Mouse (Mus musculus) C2C12 (cell line): Measurements from ENCODE around the gene Mapk6. TPM values are rescaled to one million over a fixed set of nuclear protein-coding genes. Genes with fewer than 3 reads are reported as not detected.
A peak's percentile ranks its signal among the peaks of the same experiment; 100 is the strongest.

Experiments used
- H3K27me3 ChIP-seq: one replicate; pipeline ENCODE4 v1.6.1; 2011; ENCODE audit not compliant: control insufficient read depth, insufficient read depth, insufficient read length
- H3K36me3 ChIP-seq: one replicate; pipeline ENCODE4 v1.6.1; 2011; ENCODE audit not compliant: control insufficient read depth, insufficient read depth
- H3K4me3 ChIP-seq: one replicate; pipeline ENCODE4 v1.5.1; 2011; ENCODE audit warnings: mild to moderate bottlenecking, control low read depth; ENCODE audit not compliant: poor library complexity, insufficient read depth, severe bottlenecking
- H3K79me2 ChIP-seq: one replicate; pipeline ENCODE4 v1.6.1; 2011; ENCODE audit not compliant: control insufficient read depth, insufficient read depth
- H3K79me3 ChIP-seq: one replicate; pipeline ENCODE4 v1.6.1; 2011; ENCODE audit warnings: low read depth, control low read depth
- H3ac ChIP-seq: one replicate; pipeline ENCODE3; 2011; ENCODE audit warnings: low read depth; ENCODE audit not compliant: control insufficient read depth, insufficient read length
- CEBPB ChIP-seq: IDR thresholded peaks from one replicate; pipeline ENCODE4 v1.6.1; 2011; ENCODE audit warnings: low read depth, mild to moderate bottlenecking, control low read depth, moderate library complexity
- CTCF ChIP-seq: IDR thresholded peaks from one replicate; pipeline ENCODE4 v1.5.1; 2011; ENCODE audit not compliant: control insufficient read depth, insufficient read depth, insufficient read length
- FOSL1 ChIP-seq: IDR thresholded peaks from one replicate; pipeline ENCODE4 v1.8.0; 2011; ENCODE audit warnings: mild to moderate bottlenecking, low read length; ENCODE audit not compliant: poor library complexity, insufficient read depth, severe bottlenecking
- MAX ChIP-seq: IDR thresholded peaks from one replicate; pipeline ENCODE4 v1.6.1; 2011; ENCODE audit warnings: mild to moderate bottlenecking, control low read depth
- MYOD1 ChIP-seq: IDR thresholded peaks from one replicate; pipeline ENCODE4 v1.6.1; 2011; ENCODE audit warnings: low read depth; ENCODE audit not compliant: control insufficient read depth, insufficient read length
- MYOG ChIP-seq: IDR thresholded peaks from one replicate; pipeline ENCODE4 v1.6.1; 2011; ENCODE audit not compliant: control insufficient read depth, insufficient read length; ENCODE audit errors: extremely low read depth
- USF1 ChIP-seq: IDR thresholded peaks from one replicate; pipeline ENCODE4 v1.6.1; 2011; ENCODE audit warnings: low read depth, mild to moderate bottlenecking, control low read depth, moderate library complexity
- polyA plus RNA-seq: library from polyadenylated mRNA; unstranded; fragments of >200 nt; fragmentation: generic; extraction: Trizol; gene quantifications from one replicate; pipeline ENCODE4 v1.2.1, GENCODE M21; 2012; ENCODE audit warnings: missing spikeins

The Mapk6 gene
- polyA plus RNA-seq, 1 experiment, result 44.8 TPM

- TF ChIP-seq MYOD1, result no peak
- TF ChIP-seq FOSL1, result no peak
- no peak for TF ChIP-seq CTCF
- TF ChIP-seq USF1, result no peak
- no peak for TF ChIP-seq MYOG
- TF ChIP-seq CEBPB, result no peak
- TF ChIP-seq MAX, result no peak
- Histone ChIP-seq H3K79me2 (peaks cover 59% of the 10 kb centered on the region), H3K4me3 (no peak overlapping the region), H3K79me3 (peaks cover 46% of the 10 kb centered on the region), H3ac (no peak overlapping the region), H3K36me3 (peaks cover 86% of the 10 kb centered on the region), H3K27me3 (no peaks in the 10 kb centered on the region)
Observed at GRCm38 (mm10) chr9:75393251-75393650, 16.6 kb downstream of the Mapk6 start.

GRCm38 (mm10) chr9:75385218-75385974 is 24.4 kb downstream of the Mapk6 start:
- Histone ChIP-seq H3K36me3 (peaks cover 39% of the 10 kb centered on the region), H3K79me3 (no peaks in the 10 kb centered on the region), H3ac (no peak overlapping the region), H3K79me2 (no peaks in the 10 kb centered on the region), H3K4me3 (no peak overlapping the region), H3K27me3 (no peaks in the 10 kb centered on the region)
- TF ChIP-seq CTCF, result no peak
- no peak for TF ChIP-seq CEBPB
- TF ChIP-seq USF1, result no peak

DNA sequence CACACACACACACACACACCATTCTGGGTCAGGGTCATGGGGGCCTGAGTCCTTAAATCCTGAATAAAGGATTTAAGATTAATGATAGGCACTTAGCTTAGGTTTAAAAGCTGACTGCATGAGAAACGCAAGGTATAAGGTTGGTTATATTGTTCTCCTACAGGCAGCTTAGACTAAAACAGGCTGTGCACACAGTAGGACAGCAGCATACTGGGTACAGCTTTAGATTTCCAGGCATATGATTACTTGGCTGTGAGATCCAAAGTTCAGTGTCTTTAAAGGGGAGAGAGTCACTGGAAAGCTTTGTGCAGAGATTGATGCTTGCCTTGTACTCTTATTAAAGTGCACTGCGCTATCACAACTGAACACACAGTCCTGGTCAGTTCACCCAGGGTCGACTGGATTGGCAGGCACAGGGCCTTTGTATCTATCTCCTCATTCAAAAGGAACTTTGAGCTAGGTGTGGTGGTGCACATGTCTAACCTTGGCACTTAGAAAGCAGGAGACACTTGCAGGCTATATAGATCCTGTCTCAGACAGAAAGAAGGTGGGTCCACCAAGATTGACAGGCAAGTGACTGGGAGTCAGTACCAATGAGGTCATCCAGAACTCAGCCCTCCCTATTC is 25.4 kb downstream of the Mapk6 start:
- Histone ChIP-seq H3K27me3 (no peaks in the 10 kb centered on the region), H3K36me3 (peaks cover 30% of the 10 kb centered on the region), H3K79me3 (no peaks in the 10 kb centered on the region), H3K79me2 (no peaks in the 10 kb centered on the region), H3ac (no peak overlapping the region), H3K4me3 (no peak overlapping the region)
- no peak for TF ChIP-seq CEBPB
- no peak for TF ChIP-seq MYOG
- TF ChIP-seq MYOD1, result no peak
- TF ChIP-seq MAX, result no peak
- TF ChIP-seq FOSL1, result no peak
- TF ChIP-seq CTCF, result no peak
- TF ChIP-seq USF1, result no peak

GRCm38 (mm10) chr9:75383785-75384184 is 26.0 kb downstream of the Mapk6 start:
- no peaks in the 10 kb centered on the region for H3K79me2 ChIP-seq
- TF ChIP-seq CEBPB, result no peak
- TF ChIP-seq CTCF, result no peak
- TF ChIP-seq MYOG, result no peak
- no peak for TF ChIP-seq USF1
- TF ChIP-seq FOSL1, result no peak

DNA sequence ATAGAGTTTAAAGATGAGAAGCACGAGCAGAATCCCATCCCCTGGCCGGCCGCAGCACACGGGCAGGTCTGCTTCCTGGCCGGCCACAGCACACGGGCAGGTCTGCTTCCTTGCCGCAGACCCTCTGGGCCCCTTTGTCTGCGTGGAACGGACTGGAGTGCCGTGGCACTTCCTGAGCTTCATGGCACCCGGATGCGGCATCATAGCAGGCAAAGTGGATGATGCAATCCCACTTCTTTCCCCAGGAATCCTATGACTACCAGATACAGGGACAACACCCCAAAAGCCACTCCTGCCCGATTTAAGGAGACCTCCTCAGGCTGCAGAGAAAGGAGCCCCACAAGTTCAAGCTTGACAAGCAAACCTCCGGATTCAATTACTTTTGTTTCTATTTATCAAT is 27.0 kb downstream of the Mapk6 start:
- Histone ChIP-seq H3K27me3 (no peaks in the 10 kb centered on the region), H3ac (no peak overlapping the region), H3K4me3 (no peak overlapping the region), H3K36me3 (peaks cover 19% of the 10 kb centered on the region), H3K79me2 (no peaks in the 10 kb centered on the region), H3K79me3 (no peaks in the 10 kb centered on the region)
- TF ChIP-seq CTCF, result no peak
- peak; percentile 7 for TF ChIP-seq CEBPB

More at GRCm38 (mm10) chr9:75383785-75384184, 26.0 kb downstream of the Mapk6 start:
- H3K79me3 ChIP-seq, result no peaks in the 10 kb centered on the region
- peaks cover 25% of the 10 kb centered on the region for H3K36me3 ChIP-seq
- no peaks in the 10 kb centered on the region for H3K27me3 ChIP-seq
- no peak overlapping the region for H3ac ChIP-seq
- H3K4me3 ChIP-seq, result no peak overlapping the region

DNA sequence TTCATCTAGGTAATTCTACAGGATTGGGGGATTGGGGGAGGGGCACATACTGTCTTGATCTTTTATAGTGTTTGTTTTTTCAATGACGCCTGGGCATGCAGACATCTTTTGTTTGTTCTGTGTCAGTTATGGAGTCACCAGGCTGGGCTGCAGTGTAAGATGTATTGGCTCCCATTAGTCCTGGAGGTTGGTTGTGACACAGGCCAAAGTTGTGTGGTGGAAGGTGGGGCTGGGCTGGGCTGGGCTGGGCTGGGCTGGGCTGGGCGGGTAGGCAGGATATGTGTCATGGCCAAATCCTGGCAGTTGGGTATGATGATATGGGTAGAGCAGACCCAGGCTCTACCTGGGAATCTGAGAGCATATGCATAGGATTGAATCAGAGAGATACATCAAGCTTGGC is 31.0 kb downstream of the Mapk6 start:
- Histone ChIP-seq H3ac (no peak overlapping the region), H3K27me3 (no peaks in the 10 kb centered on the region), H3K79me3 (no peaks in the 10 kb centered on the region), H3K36me3 (no peaks in the 10 kb centered on the region), H3K4me3 (no peak overlapping the region), H3K79me2 (no peaks in the 10 kb centered on the region)
- TF ChIP-seq MAX (no peak), FOSL1 (no peak), CTCF (no peak), CEBPB (no peak), MYOD1 (no peak), MYOG (no peak), USF1 (no peak)
